18 mouse cellular contexts compared by ENCODE assay signal in the genomic region with DNA sequence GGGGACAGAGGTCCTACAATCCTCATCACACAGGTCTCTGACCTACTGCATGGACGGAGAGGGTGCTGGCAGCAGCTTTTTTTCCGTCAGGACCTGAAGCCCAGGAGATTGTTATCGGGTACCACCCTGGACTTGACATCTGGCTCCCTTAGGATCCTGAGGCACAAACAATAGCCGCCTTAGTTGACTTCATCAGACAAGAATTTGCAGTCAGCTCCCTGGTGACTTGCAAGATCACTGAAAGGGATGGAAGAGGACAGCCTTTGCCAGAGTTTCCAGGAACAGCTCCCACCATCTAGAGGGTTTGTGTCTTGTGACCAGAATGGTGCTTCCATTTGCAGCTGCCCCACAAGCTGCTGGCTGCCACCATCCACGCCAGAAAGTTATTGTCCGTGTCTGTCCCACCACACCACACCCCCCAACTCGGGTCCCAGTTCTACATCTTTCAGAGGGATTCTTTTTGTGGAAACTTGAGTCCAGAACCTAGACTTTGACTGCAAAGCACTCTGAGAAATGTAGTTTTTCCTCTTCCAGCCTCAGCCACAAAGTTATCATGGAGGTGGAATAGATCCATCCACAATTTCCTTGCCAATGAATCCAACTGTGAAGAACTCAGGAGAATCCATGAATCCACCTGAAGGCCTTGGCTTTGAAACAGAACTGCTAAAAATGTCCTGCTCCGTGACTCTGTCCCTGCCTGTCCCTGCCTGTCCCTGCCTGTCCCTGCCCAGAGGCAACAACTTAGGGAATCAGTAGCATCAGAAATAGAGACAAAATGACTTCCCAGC. TPM values are rescaled to one million over a fixed set of nuclear protein-coding genes. Genes with fewer than 3 reads are reported as not detected.
DNase-seq lines count a peak whose midpoint lies in the region; ATAC-seq and TF ChIP-seq lines count a peak whose summit lies in the region.
"Had no signal": no experiment of that assay in that cellular context is flagged by ENCODE, and none has a peak within 500 bp of the region (broad histone marks: within the 10 kb centered on the region; RNA-seq: fewer than 3 reads in every experiment).

No protein-coding gene starts in this region.

- 80% methylated on average over 8 of the region's 8 CpGs for WGBS in midbrain, embryonic 15.5 days

- no peaks in the 10 kb centered on the region for H3K27me3 ChIP-seq in midbrain, embryonic 15.5 days (replicated peaks)
- H3K27me3 ChIP-seq: intestine, embryonic 15.5 days had no signal

- DNase-seq in cerebellum, adult 8-10 months = peak; percentile 30
- no peak for DNase-seq in cerebellum, adult 11 months
- DNase-seq in ES-E14 (ENCODE audit: low read depth, low spot score) = no peak
- DNase-seq in brain, adult 2 months (ENCODE audit: low read depth, low spot score) = peak; percentile 66
- DNase-seq in lung, adult 18-20 months = no peak
- DNase-seq in kidney, adult 8-10 months = no peak
- DNase-seq: adrenal gland, adult 8-10 months; adrenal gland, postnatal 36 days; gastrocnemius, postnatal 36 days; heart, adult 11 months; heart, postnatal 4 days; kidney, adult 2 months had no signal

- H3K36me3 ChIP-seq in ES-E14 (ENCODE audit: control insufficient read depth, insufficient read depth, low read length, poor library complexity, severe bottlenecking) = no peaks in the 10 kb centered on the region
- peaks cover 11% of the 10 kb centered on the region; the same call in 1 of the 2 replicates for H3K36me3 ChIP-seq in midbrain, embryonic 15.5 days (replicated peaks)
- H3K36me3 ChIP-seq: intestine, embryonic 15.5 days had no signal

- ATAC-seq in midbrain, embryonic 15.5 days (replicated peaks) = no peak
- ATAC-seq: forebrain, embryonic 14.5 days; intestine, embryonic 15.5 days had no signal

- H3K4me3 ChIP-seq in ES-E14 (ENCODE audit: insufficient read depth in 1 of 2, low read depth in 1 of 2, low read length in 2 of 2, poor library complexity in 1 of 2, severe bottlenecking in 1 of 2) = no peak overlapping the region
- H3K4me3 ChIP-seq in midbrain, embryonic 15.5 days = no peak overlapping the region
- H3K4me3 ChIP-seq: embryonic facial prominence, embryonic 10.5 days; heart, embryonic 13.5 days; hindbrain, embryonic 13.5 days; intestine, embryonic 15.5 days had no signal

- H3K4me1 ChIP-seq in ES-E14 (ENCODE audit: control insufficient read depth in 2 of 2, insufficient read depth in 2 of 2, low read length in 2 of 2, poor library complexity in 1 of 2) = no peaks in the 10 kb centered on the region
- no peaks in the 10 kb centered on the region for H3K4me1 ChIP-seq in midbrain, embryonic 15.5 days

- no peak overlapping the region for H3K27ac ChIP-seq in ES-E14 (ENCODE audit: insufficient read depth, low read depth, low read length, poor library complexity, severe bottlenecking)
- H3K27ac ChIP-seq in midbrain, embryonic 15.5 days = no peak overlapping the region
- H3K27ac ChIP-seq: embryonic facial prominence, embryonic 10.5 days; heart, embryonic 13.5 days; hindbrain, embryonic 13.5 days; intestine, embryonic 15.5 days had no signal

- no peak overlapping the region for H3K4me2 ChIP-seq in midbrain, embryonic 15.5 days
- H3K4me2 ChIP-seq: heart, embryonic 13.5 days; hindbrain, embryonic 13.5 days; intestine, embryonic 15.5 days had no signal

- no peak overlapping the region for H3K9ac ChIP-seq in ES-E14 (ENCODE audit: insufficient read depth, low read depth, low read length, poor library complexity, severe bottlenecking)
- no peak overlapping the region for H3K9ac ChIP-seq in midbrain, embryonic 15.5 days
- H3K9ac ChIP-seq: heart, embryonic 13.5 days; hindbrain, embryonic 13.5 days; intestine, embryonic 15.5 days had no signal

- H3K9me3 ChIP-seq in ES-E14 (ENCODE audit: control insufficient read depth, insufficient read depth, low read depth, low read length) = no peaks in the 10 kb centered on the region
- H3K9me3 ChIP-seq in midbrain, embryonic 15.5 days = no peaks in the 10 kb centered on the region
- H3K9me3 ChIP-seq: embryonic facial prominence, embryonic 10.5 days; heart, embryonic 13.5 days; hindbrain, embryonic 13.5 days; intestine, embryonic 15.5 days had no signal

- in situ Hi-C loops in ES-E14 (cut with MboI; ENCODE audit: low sequenced_read_pairs in 2 of 2, unreplicated experiment in 2 of 2) = no loop called here

TF ChIP-seq in ES-E14, 5 proteins besides CTCF, POLR2A, EP300 and RAD21:
- TF ChIP-seq ZNF384 (IDR thresholded peaks at IDR 0.05; ENCODE audit: low read depth, low read length) = no peak
- no peak for TF ChIP-seq MAFK (IDR thresholded peaks at IDR 0.05; ENCODE audit: insufficient read depth, low read depth, low read length)
- TF ChIP-seq HCFC1 (IDR thresholded peaks at IDR 0.05; ENCODE audit: borderline replicate concordance, insufficient read depth, low read length) = peak; percentile 78
- no peak for TF ChIP-seq CHD2 (IDR thresholded peaks at IDR 0.05; ENCODE audit: low read depth, low read length)

RNA-seq across cellular contexts. Expression of gene Trim62, which starts 27.1 kb away (rescaled TPM):
- total RNA-seq in ES-E14 (2012; rRNA removed) = 0.54 and 0.69 TPM in 2 replicates
- polyA plus RNA-seq in midbrain, embryonic 15.5 days (2015; fragmentation: Nextera tagmentation; extraction: Ambion mirVana) = 21.3 and 21.5 TPM in 2 replicates

RNA-seq across cellular contexts. Expression of gene Azin2, which starts 51.8 kb away (rescaled TPM):
- 16.0 and 21.2 TPM in 2 replicates for total RNA-seq in ES-E14 (2012; rRNA removed)
- 19.1 and 23.2 TPM in 2 replicates for polyA plus RNA-seq in midbrain, embryonic 15.5 days (2015; fragmentation: Nextera tagmentation; extraction: Ambion mirVana)

Comparison
In these comparisons a context has a peak if more than half of its experiments do, and no peak if none do; other contexts are left out.
1. DNase-seq: peak in cerebellum, adult 8-10 months (single experiment) and brain, adult 2 months (single experiment); none in cerebellum, adult 11 months (single experiment), ES-E14 (single experiment), lung, adult 18-20 months (0 of 2) and kidney, adult 8-10 months (0 of 2).